Mouse (Mus musculus) heart, postnatal 4 days (tissue): ENCODE results near the gene Galnt10. TPM values are rescaled to one million over a fixed set of nuclear protein-coding genes. Genes with fewer than 3 reads are reported as not detected.

ENCODE experiments used
- DNase-seq: peaks from one replicate; pipeline ENCODE4 v3.0.0; 2021
- total RNA-seq, 2 experiments: library from RNA; stranded (reverse); gene quantifications; 2 replicates each; pipeline ENCODE4 v1.2.3; 2021

The Galnt10 gene
- total RNA-seq, 2 experiments from 2014 or later = 8.2 to 9.1 TPM

DNA sequence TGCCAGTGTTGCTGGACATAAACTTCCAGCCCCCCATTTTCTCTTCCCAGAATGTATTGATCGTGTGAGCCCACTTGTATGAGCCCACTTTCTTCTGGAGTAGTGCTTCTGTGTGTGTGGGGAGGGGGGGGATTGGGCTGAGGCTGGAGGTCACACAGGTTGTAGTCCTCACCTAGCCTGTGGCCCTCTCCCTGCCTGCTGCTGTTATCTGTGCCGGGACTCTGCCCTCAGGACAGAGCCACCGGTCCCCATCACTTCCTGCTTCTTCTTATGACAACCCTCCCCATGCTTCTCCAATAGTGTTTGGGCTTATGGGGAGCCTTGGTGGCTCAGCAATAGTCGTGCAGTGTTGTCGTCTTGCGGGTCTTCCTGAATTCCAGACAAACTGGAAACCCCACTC, 46.7 kb downstream of the Galnt10 start:
- no peak for DNase-seq

DNA sequence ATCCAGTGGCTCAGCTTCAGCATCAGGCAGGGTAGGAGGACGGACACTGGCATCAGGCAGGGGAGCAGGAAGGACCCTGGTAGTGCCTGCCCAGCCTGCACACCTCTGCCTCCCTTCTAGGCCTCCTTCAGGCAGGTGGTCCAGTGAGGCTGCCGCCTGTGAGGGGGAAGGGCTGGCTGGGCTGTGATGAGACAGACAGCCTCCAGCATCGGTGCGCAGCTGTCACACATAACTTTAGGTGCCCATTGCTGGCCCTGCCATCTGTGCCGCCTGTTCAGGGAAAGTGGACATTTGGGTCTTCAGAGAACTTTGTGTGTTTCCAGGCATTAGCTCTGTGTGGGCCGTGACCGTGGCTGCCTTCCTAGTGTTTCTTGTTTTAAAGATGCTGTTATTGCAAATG, 47.5 kb downstream of the Galnt10 start:
- no peak for DNase-seq

DNA sequence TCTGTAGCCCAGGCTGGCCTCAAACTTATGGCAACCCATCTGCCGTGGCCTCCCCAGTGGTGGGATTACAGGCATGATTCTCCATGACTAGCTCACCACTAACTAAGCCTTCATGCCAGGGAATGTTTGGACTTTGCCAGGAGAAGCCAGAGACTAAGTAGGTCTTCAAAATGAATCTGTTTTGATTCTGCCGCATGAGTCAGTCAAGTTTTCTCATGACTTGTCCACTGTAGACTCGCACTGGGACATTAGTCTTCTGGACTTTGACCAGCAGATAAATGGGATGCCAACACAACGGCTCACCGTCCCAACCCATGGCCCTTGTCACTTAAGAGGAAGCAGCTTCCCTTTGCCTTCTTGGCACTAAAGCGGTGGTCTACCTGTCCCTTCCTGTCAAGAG, 49.2 kb downstream of the Galnt10 start:
- no peak for DNase-seq

DNA sequence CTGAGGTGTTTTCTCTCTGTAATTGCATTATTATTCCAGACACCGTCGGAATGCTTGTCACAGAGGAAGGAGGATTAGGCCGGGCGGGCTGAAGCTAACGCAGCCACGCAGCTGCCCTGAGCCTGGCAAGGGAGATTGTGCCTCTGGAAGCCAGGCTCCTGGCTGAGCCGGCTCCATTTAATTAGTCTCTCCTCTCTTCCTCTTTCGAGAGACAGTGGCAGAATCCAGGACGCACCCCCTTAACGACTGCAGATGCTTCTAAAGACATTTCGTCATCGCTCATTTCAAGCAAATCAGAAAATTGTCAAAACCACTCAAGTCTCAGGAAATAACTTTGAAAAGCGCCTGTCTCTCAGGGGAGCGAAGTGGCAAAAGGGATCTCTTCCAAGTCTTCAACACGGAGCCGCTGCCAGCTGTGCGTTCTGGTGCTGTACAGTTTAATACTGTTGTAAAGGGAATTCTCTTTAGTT, 51.0 kb downstream of the Galnt10 start:
- no peak for DNase-seq

DNA sequence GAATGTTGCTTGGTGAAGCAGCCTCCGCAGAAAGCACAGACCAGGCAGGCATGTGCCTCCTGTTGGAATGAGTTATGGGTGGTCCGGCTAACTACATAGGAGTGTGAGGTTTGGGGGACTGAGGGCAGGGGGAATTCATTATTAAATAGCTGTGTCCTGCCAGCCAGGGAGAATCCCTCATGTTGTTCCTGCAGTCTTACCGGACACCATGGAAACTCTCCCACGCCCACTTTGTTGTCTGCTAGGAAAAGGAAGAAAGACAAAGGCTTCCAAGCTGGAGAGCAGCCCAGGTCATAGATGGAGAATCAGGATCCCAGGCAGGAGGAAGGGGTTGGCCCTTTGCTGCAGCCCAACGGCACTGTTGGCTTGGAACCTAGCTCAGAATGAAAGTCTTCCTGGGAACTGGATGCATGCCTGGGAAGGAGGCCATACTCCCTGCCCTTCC, 51.6 kb downstream of the Galnt10 start:
- peak; percentile 63 for DNase-seq

DNA sequence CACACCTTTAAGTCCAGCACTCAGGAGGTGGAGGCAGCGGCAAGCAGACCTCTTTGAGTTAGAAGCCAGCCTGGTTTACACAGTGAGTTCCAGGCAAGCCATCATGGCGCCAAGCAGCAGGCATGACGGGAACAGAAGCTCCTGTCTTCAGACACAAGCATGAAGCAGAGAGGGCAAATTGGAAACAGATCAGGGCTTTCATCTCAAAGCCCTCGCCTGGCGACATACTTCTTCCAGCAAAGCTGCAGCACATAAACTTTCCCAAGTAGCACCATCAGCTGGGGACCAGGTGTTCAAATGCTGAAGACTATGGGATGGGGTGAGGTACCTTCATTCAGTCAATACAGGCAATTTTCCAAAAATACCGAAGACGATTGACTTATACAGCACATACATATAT, 54.9 kb downstream of the Galnt10 start:
- no peak for DNase-seq

DNA sequence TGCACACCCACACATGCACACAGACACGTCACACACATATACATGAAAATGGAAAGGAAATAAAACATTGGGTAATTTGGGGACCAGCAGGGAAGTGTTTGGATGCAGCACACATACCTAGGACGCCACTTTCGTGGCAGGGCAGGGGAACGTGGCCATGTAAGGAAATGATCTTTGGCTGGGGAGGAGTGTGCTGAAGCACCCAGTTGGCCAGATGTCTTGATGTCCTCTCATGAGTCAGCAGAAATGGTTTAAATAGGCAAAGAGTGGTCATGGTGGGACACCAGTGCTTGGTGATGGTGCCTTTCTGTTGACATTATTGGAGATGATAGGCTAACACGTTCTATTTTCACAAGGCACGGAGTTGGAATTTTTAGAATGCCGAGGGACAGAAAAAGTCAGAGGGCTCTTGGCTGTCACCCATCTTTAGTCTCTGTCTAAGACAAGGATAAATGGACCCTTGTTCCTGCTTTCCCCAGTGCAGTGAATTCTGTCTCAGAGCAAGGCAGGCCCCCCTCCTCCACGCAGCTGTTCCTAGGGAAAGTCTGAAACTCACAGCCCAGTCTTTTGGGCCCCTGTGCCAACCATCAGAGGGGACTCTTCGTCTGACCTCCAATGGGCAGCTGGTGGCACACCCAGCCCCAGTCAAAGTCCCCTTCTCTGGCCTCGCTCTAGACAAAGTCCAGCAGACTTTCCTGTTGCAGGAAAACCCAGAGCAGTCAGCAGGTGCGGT, 56.1 kb downstream of the Galnt10 start:
- no peak for DNase-seq

DNA sequence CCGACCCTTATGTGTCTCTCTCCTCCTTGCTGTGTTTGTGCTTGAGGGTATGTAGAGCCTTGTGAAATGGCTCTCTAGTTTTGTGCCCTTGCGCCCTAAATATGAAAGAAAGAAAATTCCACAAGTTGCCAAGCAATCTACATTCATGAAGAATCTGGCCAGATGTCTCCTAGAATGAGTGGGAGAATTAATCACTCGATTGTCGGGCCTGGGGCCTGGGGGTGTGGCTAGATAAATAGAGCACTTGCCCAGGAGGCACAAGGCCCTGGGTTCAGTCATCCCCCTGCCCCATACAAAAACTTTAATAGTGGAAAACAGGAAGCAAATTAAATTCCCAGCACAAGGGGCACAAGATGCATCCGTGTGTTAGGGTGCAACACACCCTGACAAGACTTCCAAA, 56.7 kb downstream of the Galnt10 start:
- DNase-seq = no peak

DNA sequence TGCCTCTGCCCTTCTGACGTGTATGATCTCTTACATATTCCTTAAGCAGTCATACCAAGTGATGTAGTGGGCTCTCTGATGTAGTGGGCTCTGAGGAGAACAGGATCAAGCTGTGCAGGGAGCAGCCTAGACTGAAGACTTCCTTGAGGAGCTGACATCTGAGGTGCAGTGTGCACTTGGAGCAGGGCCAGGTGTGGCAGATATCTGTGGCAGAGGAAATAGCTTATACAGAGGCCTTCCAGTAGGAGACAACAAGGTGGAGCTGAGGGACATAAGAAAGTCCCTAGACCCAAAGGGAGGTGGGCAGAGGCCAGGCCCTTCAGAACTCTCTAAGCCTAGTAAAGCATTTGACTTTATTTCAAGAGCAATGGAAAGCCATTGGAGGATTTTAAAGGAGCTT, 61.4 kb downstream of the Galnt10 start:
- DNase-seq = no peak

DNA sequence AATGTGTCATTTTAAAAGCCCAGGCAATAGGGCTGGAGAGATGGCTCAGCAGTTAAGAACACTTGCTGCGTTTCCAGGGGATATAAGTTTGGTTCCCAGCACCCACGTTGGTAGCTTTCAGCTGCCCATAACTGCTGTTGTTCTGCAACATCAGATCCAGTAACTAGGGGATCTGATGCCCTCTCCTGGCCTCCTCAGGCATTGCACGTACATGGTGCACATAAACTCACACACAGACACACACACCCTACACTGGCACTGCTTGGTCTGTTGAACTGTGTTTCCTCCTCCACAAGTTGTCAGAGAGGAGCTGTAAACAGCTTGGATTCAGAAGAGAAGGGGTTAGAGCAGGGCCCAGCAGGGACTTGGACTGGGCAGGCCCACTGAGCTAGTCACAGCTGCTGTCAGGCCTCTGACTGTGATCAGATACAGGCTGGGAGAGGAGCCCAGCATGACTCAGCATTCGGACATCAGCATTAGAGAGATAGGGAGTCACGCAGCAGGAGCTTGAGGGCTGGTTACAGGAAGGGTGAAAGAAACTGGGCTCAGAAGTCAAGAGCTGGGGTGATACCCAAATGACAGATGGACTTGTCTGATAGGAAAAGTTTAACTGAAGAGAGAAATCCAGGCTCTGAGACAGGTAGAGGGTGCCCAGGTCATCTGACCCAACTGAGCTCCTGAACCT, 62.0 kb downstream of the Galnt10 start:
- peak; percentile 35 for DNase-seq

DNA sequence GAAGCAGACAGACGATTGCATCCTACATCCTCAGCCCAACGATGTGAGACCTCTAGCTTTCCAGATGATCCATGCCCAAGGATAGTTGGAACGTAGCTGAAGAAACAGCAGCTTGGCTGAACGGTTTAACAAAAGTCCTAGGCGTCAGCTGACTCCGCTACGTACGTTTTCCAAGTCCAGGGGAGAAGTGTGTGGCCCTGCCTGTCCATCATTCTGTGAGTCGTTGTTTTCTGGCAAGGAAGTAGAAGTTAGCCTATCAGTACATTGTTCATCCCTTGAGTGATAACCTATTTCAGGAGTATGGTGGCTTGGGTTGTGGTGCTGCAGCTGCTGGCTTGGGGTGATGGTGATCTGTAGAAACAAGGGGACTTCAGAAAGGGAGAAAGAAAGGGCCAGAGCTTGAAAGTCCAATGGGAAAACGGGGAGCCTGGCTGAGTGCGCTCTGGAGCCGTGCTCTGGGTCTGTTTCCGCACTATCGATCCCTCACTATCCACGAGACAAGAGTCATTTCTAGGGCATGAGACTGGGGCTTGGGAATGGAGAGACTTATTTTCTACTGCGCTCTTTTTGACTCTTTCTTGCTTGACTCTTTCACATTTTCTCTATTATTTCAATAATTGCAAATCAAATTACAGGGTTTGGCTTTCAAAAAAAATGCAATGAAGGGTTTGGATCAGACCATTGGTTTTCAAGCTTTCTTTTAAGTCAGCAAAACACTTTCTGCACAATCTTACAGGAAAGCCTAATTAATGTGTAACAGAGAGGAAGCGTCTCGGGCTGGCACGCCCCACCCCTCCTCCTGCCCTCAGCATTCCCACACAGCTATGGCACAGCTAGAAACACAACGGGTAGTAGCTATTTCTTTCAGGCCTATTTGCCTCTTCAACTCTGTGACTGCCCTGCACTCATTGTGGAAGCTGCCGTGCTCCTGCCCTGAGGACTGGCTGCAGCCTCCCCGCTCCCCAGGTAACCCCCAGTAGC, 63.2 kb downstream of the Galnt10 start:
- DNase-seq = no peak

DNA sequence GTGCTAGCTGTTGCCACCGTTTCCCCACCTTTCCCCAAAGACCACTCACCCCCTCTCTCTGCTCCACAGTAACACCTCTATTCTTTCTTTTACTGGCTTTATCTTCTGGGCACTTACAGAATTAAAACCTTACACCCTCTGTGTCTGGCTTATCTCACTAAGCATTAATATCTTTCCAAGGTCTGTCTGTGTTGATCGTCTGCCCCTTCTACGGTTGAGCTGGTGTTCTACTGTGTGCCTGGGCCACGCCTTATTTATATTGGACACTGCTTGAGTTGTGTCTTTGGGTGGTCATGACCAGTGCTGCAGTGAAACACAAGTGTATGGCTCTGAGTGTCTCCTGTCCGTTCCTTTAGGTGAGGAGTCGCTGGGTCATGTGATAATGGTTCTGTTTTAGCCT, 68.7 kb downstream of the Galnt10 start:
- DNase-seq = no peak

DNA sequence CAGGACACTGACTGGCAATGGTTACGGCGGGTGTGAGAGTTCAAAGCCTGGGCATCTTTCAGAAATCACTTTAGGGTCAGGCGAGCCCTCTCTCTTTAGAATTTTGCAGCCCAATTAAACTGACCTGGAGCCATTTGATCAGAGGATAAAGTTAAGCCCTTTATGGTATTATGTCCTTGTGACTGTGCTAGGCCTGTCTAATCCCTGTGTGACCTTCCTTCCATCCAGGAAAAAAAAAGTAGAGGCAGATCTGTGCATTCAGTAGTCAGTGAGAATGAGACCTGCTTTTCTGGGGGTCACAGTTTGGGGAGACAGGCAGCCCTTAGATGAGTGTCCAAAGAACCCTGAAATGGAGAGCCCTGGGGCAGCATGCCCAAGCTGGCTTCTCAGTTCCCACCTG, 71.5 kb downstream of the Galnt10 start:
- no peak for DNase-seq

DNA sequence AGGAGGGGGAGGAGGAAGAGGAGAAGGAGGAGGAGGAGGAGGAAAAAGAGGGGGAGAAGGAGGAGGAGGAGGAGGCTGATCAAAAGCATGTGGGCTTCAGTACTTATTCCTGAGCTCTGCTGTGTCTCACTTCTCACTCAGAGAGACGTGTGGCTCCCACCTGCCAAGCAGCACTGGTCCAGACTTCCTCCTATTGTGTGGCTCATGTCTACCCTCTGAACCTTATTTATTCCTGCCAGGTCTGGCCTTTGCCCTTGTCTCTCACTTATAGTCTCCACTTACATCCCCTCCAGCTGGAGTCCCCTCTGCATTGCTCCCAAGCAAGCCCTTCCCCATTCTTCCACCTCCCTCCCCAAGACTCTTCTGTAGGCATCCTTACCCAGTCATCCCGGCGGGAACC, 72.2 kb downstream of the Galnt10 start:
- DNase-seq = no peak

DNA sequence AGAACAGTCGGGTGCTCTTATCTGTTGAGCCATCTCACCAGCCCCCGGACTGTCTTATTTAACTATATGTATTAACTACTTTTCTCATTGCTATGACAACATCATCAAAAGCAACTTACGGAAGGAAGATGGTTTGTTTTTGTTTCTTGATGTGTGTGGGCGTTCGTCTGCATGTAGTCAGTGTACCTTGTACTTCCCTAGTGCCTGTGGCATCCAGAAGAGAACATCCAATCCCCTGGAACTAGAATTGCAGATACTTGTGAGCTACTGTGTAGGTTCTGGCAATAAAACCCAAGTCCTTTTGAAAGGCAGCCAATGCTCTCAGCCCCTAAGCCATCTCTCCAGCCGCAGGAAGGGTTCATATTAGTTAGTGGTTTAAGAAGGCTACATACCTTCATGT, 72.8 kb downstream of the Galnt10 start:
- DNase-seq = no peak

DNA sequence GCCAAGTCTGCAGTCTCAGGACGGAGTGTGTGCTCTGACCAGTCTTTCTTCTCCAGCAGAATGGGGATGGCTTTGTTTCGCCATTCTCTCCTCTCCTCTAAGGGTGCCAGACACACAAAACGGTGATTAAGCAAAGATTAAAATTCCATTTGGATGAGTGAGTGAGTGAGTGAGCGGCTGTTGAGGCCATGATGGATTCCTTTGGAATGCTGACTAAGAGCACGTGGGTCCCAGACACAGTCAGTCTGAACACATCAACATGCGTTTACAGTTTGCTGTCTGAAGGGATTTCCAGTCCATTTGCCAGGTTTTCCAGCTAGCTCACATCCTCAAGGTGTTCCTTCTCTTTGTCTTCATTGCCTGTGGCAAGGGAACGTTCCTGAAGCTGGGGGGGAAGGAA, 74.4 kb downstream of the Galnt10 start:
- no peak for DNase-seq

DNA sequence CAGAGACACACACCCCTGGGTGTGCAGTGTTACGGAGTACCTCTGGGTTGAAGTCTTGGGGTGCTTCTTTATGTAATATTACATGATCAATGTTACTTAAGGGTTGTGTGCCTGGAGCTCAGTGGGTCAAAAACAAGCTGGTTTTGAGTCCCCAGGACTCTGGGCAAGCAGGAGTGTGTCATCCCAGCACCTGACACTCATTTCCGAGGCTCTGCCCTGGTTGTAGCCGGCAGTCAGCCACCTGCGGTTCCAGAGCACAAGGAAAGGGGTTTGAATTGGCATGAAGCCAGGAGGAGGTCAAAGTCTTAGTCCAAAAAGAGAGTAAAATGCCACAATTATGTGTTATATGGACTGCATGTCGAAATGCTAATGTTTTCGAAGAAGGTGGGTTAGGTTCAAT, 74.8 kb downstream of the Galnt10 start:
- DNase-seq = no peak

DNA sequence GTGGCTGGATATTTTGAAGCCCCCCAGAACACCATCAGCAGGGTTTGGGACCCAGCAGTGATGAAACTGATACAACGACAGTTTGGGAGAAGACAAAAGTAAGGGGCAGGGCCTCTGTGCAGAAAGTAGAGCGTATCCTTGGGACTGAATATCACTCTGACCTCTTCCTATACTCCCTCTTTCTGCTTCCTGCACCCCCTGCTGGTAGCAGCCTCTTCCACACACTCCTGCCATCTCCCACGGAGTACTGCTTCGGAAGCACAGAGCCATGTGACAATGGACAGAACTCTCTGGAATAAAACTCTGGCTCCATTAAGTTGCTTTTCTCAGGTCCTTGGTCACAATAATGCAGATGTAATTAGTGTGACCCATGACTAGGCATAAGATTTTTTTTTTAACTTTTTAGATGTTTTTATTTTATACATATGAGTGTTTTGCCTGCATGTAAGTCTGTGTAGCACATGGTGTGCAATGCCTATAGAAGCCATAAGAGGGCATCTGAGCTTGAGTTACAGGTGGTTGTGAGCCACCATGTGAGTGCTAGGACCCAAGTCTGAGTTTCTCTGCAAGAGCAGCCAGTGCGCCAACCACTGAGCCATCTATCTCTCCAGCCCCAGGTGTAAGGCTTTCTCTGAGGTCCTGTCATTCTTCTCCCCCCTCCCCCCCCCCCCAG, 79.7 kb downstream of the Galnt10 start:
- DNase-seq = peak; percentile 62

DNA sequence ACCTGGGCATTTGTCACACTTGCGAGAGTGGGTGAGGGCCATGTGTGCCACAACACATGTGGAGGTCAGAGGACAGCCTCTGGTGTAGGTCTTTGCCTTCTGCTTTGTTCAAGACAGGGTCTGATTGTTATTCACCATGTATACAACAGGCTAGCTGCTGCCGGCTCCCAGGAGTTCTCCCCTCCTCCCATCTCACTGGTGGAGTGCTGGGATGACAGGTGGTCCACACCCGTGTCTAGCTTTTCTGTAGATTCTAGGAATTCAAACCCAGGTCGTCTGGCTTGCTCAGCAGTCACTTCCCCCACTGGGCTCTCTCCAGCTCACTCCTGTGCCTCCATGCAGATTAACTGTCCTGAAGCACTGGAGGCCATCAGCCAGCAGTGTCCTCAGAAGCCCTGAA, 80.7 kb downstream of the Galnt10 start:
- DNase-seq = no peak

DNA sequence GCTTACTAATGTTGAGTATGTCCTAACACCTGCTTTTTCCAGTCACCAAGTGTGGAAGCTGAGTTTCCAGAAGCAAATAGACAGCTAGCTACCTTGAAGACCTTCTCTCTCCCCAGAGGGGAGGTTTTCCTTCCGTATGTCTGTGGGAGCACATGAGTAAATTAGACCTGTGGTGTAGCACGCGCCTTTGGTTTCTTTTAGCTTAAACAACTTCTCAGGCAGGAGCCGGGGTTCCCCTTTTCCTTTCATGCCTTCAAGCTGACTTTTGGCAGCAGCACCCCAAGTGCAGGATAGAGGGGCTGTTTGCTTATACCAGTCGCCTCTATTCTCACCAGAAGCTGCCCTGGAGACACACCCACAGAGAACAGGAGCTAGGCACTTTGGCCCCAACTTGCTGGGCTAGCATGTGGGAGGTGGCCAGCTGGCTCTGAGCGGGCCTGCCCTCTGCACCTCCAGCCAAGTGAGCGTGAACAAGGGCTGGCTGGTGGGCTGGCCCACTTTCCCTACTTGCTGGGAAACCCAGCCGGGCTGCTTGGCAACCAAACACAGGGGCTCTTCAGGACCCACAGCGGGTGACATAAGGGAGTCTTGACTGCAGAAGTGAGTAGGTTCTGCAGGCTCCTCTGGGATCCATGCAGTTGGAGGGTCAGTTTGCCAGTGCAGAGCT, 82.2 kb downstream of the Galnt10 start:
- no peak for DNase-seq

DNA sequence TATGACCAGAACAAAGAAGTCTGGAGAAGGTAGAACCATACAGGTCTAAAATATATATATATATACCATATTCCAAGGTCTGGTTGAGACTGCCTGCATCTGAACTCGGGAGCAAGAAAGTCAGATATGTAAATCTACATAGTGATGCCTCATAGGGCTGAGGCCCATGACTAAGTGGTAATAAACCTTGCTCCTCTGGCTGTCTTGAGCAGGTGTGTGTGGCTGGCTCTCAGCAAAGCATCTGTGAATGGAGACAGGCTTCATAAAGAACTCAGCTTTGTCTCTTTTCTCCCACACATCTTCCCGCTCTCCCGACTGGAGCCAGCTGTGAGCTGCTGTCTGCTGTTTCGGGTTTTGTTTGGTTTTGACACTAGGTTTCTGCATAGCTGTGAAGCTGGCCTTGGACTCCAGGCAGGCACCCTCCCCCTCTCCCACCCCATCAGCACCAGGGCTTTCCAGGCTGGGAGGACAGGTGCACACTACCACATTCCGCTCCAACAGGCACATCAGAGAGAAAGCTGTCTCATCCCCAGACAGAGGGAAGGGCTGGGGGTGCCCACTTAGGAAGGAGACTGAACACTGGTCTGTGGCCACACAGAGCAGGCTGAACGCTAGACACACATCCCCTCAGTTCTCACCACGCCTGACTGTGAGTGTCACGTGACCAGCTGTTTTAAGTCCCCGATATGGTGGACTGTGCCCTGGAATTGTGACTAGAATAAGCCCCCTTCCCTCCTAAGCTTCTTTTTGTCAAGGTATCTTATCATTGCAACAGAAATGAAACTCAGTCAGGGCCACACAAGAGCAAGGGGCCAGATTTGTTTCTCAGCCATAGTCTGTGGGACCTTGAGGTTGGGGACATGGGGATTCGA, 87.4 kb downstream of the Galnt10 start:
- DNase-seq = no peak
